Comparison of ENCODE assay signal across 9 mouse cellular contexts in the genomic region with DNA sequence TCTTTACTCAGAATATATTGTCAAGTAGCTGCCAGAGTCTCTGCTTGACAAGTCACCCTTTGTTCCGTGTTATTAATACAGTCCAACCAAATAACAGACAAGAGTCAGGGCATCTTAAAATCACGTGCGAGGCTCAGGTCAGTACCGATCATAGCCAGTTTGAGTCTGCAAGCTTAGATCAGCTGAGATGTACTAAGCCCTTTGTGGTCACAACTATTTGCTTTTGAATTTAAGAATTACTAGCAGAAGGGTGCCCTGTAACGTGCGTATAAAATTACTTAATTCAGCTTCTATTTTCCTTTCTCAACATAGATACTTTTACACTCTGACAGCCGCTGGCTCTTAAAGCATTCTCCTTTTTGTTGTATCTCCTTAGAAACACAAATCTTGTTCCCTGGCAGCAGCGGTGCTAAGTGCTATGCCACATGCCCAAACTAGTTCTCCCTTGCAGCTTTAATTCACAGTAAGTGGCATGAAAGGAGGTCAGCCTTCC. TPM values are rescaled to one million over a fixed set of nuclear protein-coding genes. Genes with fewer than 3 reads are reported as not detected.
DNase-seq lines count a peak whose midpoint lies in the region; ATAC-seq and TF ChIP-seq lines count a peak whose summit lies in the region.
"Had no signal": no experiment of that assay in that cellular context is flagged by ENCODE, and none has a peak within 500 bp of the region (broad histone marks: within the 10 kb centered on the region; RNA-seq: fewer than 3 reads in every experiment).

No protein-coding gene starts in this region.

- intact Hi-C loops in gastrocnemius, adult 2 months (cut with DNase I) = loop anchor here (5.0 to 10.0 kb wide), 2 partner anchors 36 to 337 kb away; no protein-coding TSS in a partner anchor
- intact Hi-C loops in left cerebral cortex, postnatal 4 days (cut with DNase I) = no loop called here

- DNase-seq in gastrocnemius, adult 2 months = no peak
- no peak for DNase-seq in gastrocnemius, adult 18-20 months (ENCODE audit: low spot score)
- DNase-seq in right cerebral cortex, adult 18-20 months = peak; percentile 47
- no peak for DNase-seq in right cerebral cortex, postnatal 4 days
- peak; percentile 17 for DNase-seq in left cerebral cortex, postnatal 4 days
- no peak for DNase-seq in ovary, postnatal 36 days (ENCODE audit: low spot score)
- no peak for DNase-seq in cerebellum, adult 11-12 months
- DNase-seq: gastrocnemius, postnatal 14 days had no signal

- no peak for TF ChIP-seq CTCF in gastrocnemius, adult 2 months (IDR thresholded peaks at IDR 0.05)

- peak overlapping the region; percentile 79 for H3K27ac ChIP-seq in gastrocnemius, adult 2 months

- peak overlapping the region; percentile 53 for H3K4me3 ChIP-seq in gastrocnemius, adult 2 months

- ATAC-seq in megakaryocyte-erythroid progenitor cell, adult 5-6 weeks (replicated peaks; ENCODE audit: low FRiP score, low TSS enrichment, poor library complexity, severe bottlenecking) = no peak

RNA-seq across cellular contexts. Expression of a gene that starts 0.7 kb away (rescaled TPM):
- total RNA-seq in gastrocnemius, adult 2 months (2021) = 10 to 100 TPM; 34.5 to 69.7 TPM
- 10 to 100 TPM; 31.5 to 53.2 TPM for total RNA-seq in gastrocnemius, adult 18-20 months (2021)
- 10 to 100 TPM; 25.9 to 30.6 TPM for total RNA-seq in left cerebral cortex, postnatal 4 days (2021)
- not detected in 2 replicates for total RNA-seq in megakaryocyte-erythroid progenitor cell, adult 5-6 weeks (2014; fragmentation: Nextera tagmentation)
- not detected in 2 replicates for total RNA-seq in megakaryocyte-erythroid progenitor cell, adult 5-6 weeks (2017)

Comparison
In these comparisons a context has a peak if more than half of its experiments do, and no peak if none do; other contexts are left out.
1. DNase-seq: peak in right cerebral cortex, adult 18-20 months (single experiment) and left cerebral cortex, postnatal 4 days (single experiment); none in gastrocnemius, adult 2 months (single experiment), gastrocnemius, adult 18-20 months (single experiment), right cerebral cortex, postnatal 4 days (single experiment), ovary, postnatal 36 days (single experiment) and cerebellum, adult 11-12 months (single experiment).
2. RNA of a gene that starts 0.7 kb away (total RNA-seq): 34.5 to 69.7 TPM in gastrocnemius, adult 2 months, 31.5 to 53.2 TPM in gastrocnemius, adult 18-20 months and 25.9 to 30.6 TPM in left cerebral cortex, postnatal 4 days; not detected in megakaryocyte-erythroid progenitor cell, adult 5-6 weeks; every median in the first group is over 10 times any median in the second.